In genomic region chr6:145445811-145446500, GRCm38 (mm10) we compare ENCODE assay signal across 8 mouse cellular contexts.
DNase-seq lines count a peak whose midpoint lies in the region; ATAC-seq and TF ChIP-seq lines count a peak whose summit lies in the region.

No protein-coding gene starts in this region.

- ATAC-seq in embryonic facial prominence, embryonic 12.5 days (ENCODE audit: insufficient number of reproducible peaks, insufficient read depth, low FRiP score, low TSS enrichment): no peak
- peak; percentile 42; the same call in 1 of the 2 replicates for ATAC-seq in heart, embryonic 15.5 days (replicated peaks; ENCODE audit: insufficient number of reproducible peaks, insufficient read depth, low FRiP score, low read depth)
- peak; percentile 39 for ATAC-seq in stomach, embryonic 16.5 days (ENCODE audit: insufficient read depth, low FRiP score)

- no peaks in the 10 kb centered on the region for H3K27me3 ChIP-seq in embryonic facial prominence, embryonic 12.5 days
- H3K27me3 ChIP-seq in embryonic facial prominence, embryonic 10.5 days (replicated peaks; ENCODE audit: low read depth, poor library complexity, severe bottlenecking): no peaks in the 10 kb centered on the region
- no peaks in the 10 kb centered on the region for H3K27me3 ChIP-seq in heart, embryonic 15.5 days
- H3K27me3 ChIP-seq in stomach, embryonic 16.5 days (ENCODE audit: control insufficient read depth, insufficient read depth, low read length): no peaks in the 10 kb centered on the region
- no peaks in the 10 kb centered on the region for H3K27me3 ChIP-seq in thymus, adult 2 months (ENCODE audit: control insufficient read depth, insufficient read depth, low read length)

- TF ChIP-seq POLR2A in thymus, adult 2 months (IDR thresholded peaks at IDR 0.05; ENCODE audit: control insufficient read depth, extremely low read depth, insufficient read depth, low read length, poor library complexity): no peak

- peaks cover 25% of the 10 kb centered on the region for H3K4me1 ChIP-seq in embryonic facial prominence, embryonic 12.5 days
- H3K4me1 ChIP-seq in embryonic facial prominence, embryonic 10.5 days: peaks cover 13% of the 10 kb centered on the region
- peaks cover 51% of the 10 kb centered on the region for H3K4me1 ChIP-seq in heart, embryonic 15.5 days (replicated peaks)
- peaks cover 27% of the 10 kb centered on the region for H3K4me1 ChIP-seq in stomach, embryonic 16.5 days (ENCODE audit: control insufficient read depth, insufficient read depth, low read length)
- no peaks in the 10 kb centered on the region for H3K4me1 ChIP-seq in thymus, adult 2 months (replicated peaks; ENCODE audit: control insufficient read depth, insufficient read depth, low read length)

- H3K9ac ChIP-seq in embryonic facial prominence, embryonic 12.5 days: no peak overlapping the region
- no peak overlapping the region for H3K9ac ChIP-seq in heart, embryonic 15.5 days
- no peak overlapping the region for H3K9ac ChIP-seq in stomach, embryonic 16.5 days (ENCODE audit: low read length)

- WGBS in embryonic facial prominence, embryonic 12.5 days: 58% methylated on average over 8 of the region's 8 CpGs
- 79% methylated on average over 8 of the region's 8 CpGs for WGBS in embryonic facial prominence, embryonic 10.5 days
- WGBS in heart, embryonic 15.5 days: 67% methylated on average over 8 of the region's 8 CpGs
- WGBS in stomach, embryonic 16.5 days: 43% methylated on average over 8 of the region's 8 CpGs
- 86% methylated on average over 8 of the region's 8 CpGs for WGBS in thymus, adult 2 months

- TF ChIP-seq CTCF in thymus, adult 2 months (IDR thresholded peaks at IDR 0.05; ENCODE audit: borderline replicate concordance, control insufficient read depth, extremely low read depth, insufficient read depth, low read length, poor library complexity): no peak

- H3K27ac ChIP-seq in embryonic facial prominence, embryonic 12.5 days: peak overlapping the region; percentile 61; the same call in 1 of the 2 replicates
- no peak overlapping the region for H3K27ac ChIP-seq in embryonic facial prominence, embryonic 10.5 days (replicated peaks)
- H3K27ac ChIP-seq in heart, embryonic 15.5 days: peak overlapping the region; percentile 69
- peak overlapping the region; percentile 77 for H3K27ac ChIP-seq in stomach, embryonic 16.5 days (ENCODE audit: low read length)
- H3K27ac ChIP-seq in thymus, adult 2 months (ENCODE audit: control insufficient read depth, insufficient read depth, low read length): no peak overlapping the region

- no peak for DNase-seq in embryonic facial prominence, embryonic 10.5 days (ENCODE audit: low spot score)
- peak; percentile 70 for DNase-seq in ovary, adult 18-20 months (ENCODE audit: low spot score)
- no peak for DNase-seq in ovary, postnatal 10 days (ENCODE audit: low spot score)
- no peak for DNase-seq in frontal cortex, postnatal 25 days (ENCODE audit: low spot score in 2 of 2)
- no peak for DNase-seq in thymus, adult 2 months

- H3K36me3 ChIP-seq in embryonic facial prominence, embryonic 12.5 days: no peaks in the 10 kb centered on the region
- no peaks in the 10 kb centered on the region for H3K36me3 ChIP-seq in embryonic facial prominence, embryonic 10.5 days (replicated peaks)
- no peaks in the 10 kb centered on the region for H3K36me3 ChIP-seq in heart, embryonic 15.5 days
- no peaks in the 10 kb centered on the region for H3K36me3 ChIP-seq in stomach, embryonic 16.5 days (ENCODE audit: control insufficient read depth, insufficient read depth, low read length)
- no peaks in the 10 kb centered on the region for H3K36me3 ChIP-seq in thymus, adult 2 months (ENCODE audit: control insufficient read depth, insufficient read depth, low read length)

- no peak overlapping the region for H3K4me2 ChIP-seq in embryonic facial prominence, embryonic 12.5 days (replicated peaks)
- H3K4me2 ChIP-seq in heart, embryonic 15.5 days: no peak overlapping the region
- H3K4me2 ChIP-seq in stomach, embryonic 16.5 days (ENCODE audit: low read depth, low read length): no peak overlapping the region

- no peak overlapping the region for H3K4me3 ChIP-seq in embryonic facial prominence, embryonic 12.5 days
- no peak overlapping the region for H3K4me3 ChIP-seq in embryonic facial prominence, embryonic 10.5 days
- no peak overlapping the region for H3K4me3 ChIP-seq in heart, embryonic 15.5 days
- no peak overlapping the region for H3K4me3 ChIP-seq in stomach, embryonic 16.5 days (replicated peaks; ENCODE audit: low read length)
- no peak overlapping the region for H3K4me3 ChIP-seq in thymus, adult 2 months (ENCODE audit: control insufficient read depth, insufficient read depth, low read length)

- no peaks in the 10 kb centered on the region for H3K9me3 ChIP-seq in embryonic facial prominence, embryonic 12.5 days
- H3K9me3 ChIP-seq in embryonic facial prominence, embryonic 10.5 days: no peaks in the 10 kb centered on the region
- H3K9me3 ChIP-seq in heart, embryonic 15.5 days (replicated peaks): no peaks in the 10 kb centered on the region
- H3K9me3 ChIP-seq in stomach, embryonic 16.5 days (replicated peaks; ENCODE audit: control insufficient read depth, low read length): no peaks in the 10 kb centered on the region

Comparison
In these comparisons a context has a peak if more than half of its experiments do, and no peak if none do; other contexts are left out.
1. H3K27ac ChIP-seq: peak in embryonic facial prominence, embryonic 12.5 days (single experiment), heart, embryonic 15.5 days (single experiment) and stomach, embryonic 16.5 days (single experiment); none in embryonic facial prominence, embryonic 10.5 days (single experiment) and thymus, adult 2 months (single experiment).